Mouse (Mus musculus) kidney, embryonic 15.5 days (tissue): ENCODE measurements at regions not wholly inside any gene's neighbourhood (a gene's known extent, or its start where the extent isn't known, plus 50 kb on each side); places are given as distances from the start of the nearest gene placed in this dataset.

Experiments
- ATAC-seq: fragments of 200-750 bp; cut with Nextera tagmentation; replicated peaks from 2 replicates; pipeline ENCODE4 v1.8.0; 2017; ENCODE audit warnings: moderate TSS enrichment; ENCODE audit not compliant: low FRiP score
- H3K27ac ChIP-seq: fragments of 300-500 bp; sonication (generic); 2 replicates; pipeline ENCODE4 v1.5.1; 2015; ENCODE audit warnings: mild to moderate bottlenecking, inconsistent platforms
- H3K27me3 ChIP-seq: fragments of 300-500 bp; sonication (generic); 2 replicates; pipeline ENCODE4 v1.6.1; 2015; ENCODE audit warnings: inconsistent platforms
- H3K36me3 ChIP-seq: fragments of 300-500 bp; sonication (generic); 2 replicates; pipeline ENCODE4 v1.6.1; 2015; ENCODE audit warnings: inconsistent platforms
- H3K4me1 ChIP-seq: fragments of 300-500 bp; sonication (generic); 2 replicates; pipeline ENCODE4 v1.6.1; 2015; ENCODE audit warnings: inconsistent platforms
- H3K4me2 ChIP-seq: fragments of 300-500 bp; sonication (generic); 2 replicates; pipeline ENCODE4 v1.6.1; 2015; ENCODE audit warnings: moderate library complexity, mild to moderate bottlenecking, inconsistent platforms
- H3K4me3 ChIP-seq: fragments of 300-500 bp; sonication (generic); replicated peaks from 2 replicates; pipeline ENCODE4 v1.5.1; 2015; ENCODE audit warnings: mild to moderate bottlenecking, inconsistent platforms
- H3K9ac ChIP-seq: fragments of 300-500 bp; sonication (generic); 2 replicates; pipeline ENCODE4 v1.6.1; 2015; ENCODE audit warnings: mild to moderate bottlenecking, inconsistent platforms
- H3K9me3 ChIP-seq: fragments of 300-500 bp; sonication (generic); replicated peaks from 2 replicates; pipeline ENCODE4 v1.6.1; 2016; ENCODE audit warnings: inconsistent platforms
- WGBS: fragments of 180-500 bp; shearing (Covaris S2); methylation state at CpG from one replicate; pipeline ENCODE4 v1.1.7; 2015; ENCODE audit warnings: mixed read lengths; 5-methylcytosine and 5-hydroxymethylcytosine counted together

DNA sequence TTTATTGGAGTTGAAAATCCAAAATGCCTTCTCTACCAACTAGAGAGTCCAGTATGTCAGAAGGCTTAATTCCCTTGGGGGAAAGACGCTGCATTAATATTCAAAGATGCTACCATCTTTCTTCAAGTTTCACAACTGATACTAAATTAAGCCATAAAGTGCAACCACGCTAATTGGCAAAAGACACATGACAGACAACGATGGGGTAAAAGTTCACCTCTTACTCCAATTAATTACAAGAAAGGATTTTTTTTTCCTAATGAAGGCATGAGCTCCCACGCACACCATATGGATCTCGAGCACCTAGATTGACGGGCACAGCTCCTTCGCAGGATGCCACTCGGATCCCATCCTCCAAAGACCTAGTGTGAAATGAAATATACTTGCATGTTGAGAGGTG, 311.5 kb upstream of the Castor2 start:
- WGBS, result 61% methylated on average over 8 of the region's 8 CpGs
- Histone ChIP-seq H3K36me3 (no peaks in the 10 kb centered on the region), H3K27me3 (no peaks in the 10 kb centered on the region), H3K27ac (no peak overlapping the region), H3K4me1 (0 out of 2 replicates have a peak, but pooled peaks cover 3% of the 10 kb centered on the region), H3K9ac (no peak overlapping the region), H3K4me2 (no peak overlapping the region), H3K4me3 (no peak overlapping the region), H3K9me3 (no peaks in the 10 kb centered on the region)
- ATAC-seq, result no peak

DNA sequence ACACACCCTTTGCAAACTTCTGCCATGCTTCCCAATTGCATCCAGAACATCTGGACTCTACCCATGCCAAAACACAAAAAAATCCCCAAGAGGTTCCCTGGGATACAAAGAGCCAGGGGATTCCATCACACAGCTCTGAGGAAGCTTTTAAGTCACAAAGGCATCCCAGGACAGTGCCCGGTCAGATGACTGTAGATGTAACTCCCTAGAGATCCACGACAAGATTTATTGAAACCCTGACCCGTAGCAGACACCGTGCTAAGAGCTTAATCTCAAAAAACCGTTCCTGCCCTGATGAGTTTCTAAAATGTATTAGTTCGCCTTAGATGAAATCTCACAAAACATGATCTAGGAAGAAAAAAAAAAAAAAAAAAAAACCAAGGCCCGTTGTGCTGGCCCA, 312.0 kb upstream of the Castor2 start:
- no peak overlapping the region for H3K4me2 ChIP-seq
- H3K9me3 ChIP-seq, result no peaks in the 10 kb centered on the region
- ATAC-seq, result no peak
- 0 out of 2 replicates have a peak, but pooled peaks cover 3% of the 10 kb centered on the region for H3K4me1 ChIP-seq
- H3K36me3 ChIP-seq, result no peaks in the 10 kb centered on the region
- WGBS, result 36% methylated on average over 7 of the region's 7 CpGs
- H3K4me3 ChIP-seq, result no peak overlapping the region
- H3K27ac ChIP-seq, result no peak overlapping the region
- no peaks in the 10 kb centered on the region for H3K27me3 ChIP-seq
- H3K9ac ChIP-seq, result no peak overlapping the region

- ATAC-seq, result no peak
- no peaks in the 10 kb centered on the region for H3K9me3 ChIP-seq
- no peak overlapping the region for H3K9ac ChIP-seq
- H3K27me3 ChIP-seq, result no peaks in the 10 kb centered on the region
- no peak overlapping the region for H3K4me2 ChIP-seq
- no peak overlapping the region for H3K27ac ChIP-seq
- H3K4me1 ChIP-seq, result no peaks in the 10 kb centered on the region
- no peak overlapping the region for H3K4me3 ChIP-seq
- H3K36me3 ChIP-seq, result no peaks in the 10 kb centered on the region
Observed at GRCm38 (mm10) chr5:133776591-133776990, 322.9 kb upstream of the Castor2 start.

DNA sequence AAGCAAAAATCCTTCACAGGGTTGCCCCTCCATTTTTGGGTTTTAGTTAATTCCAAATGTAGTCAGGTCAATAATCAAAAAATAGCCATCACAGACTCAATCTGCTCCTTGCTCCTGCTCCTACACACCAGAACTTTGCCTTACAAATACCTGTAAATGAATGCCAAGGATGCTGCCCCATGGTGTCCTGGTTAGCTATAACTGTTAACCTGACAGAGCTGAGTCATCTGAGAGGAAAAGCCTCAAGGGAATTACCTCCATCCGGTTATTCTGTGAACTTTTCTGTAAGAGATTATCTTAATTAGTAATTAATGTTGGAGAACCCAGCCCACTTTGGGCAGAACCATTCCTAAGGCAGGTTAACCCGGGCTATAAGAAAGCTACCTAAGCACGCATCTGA, 325.4 kb upstream of the Castor2 start:
- Histone ChIP-seq H3K4me1 (no peaks in the 10 kb centered on the region), H3K9me3 (no peaks in the 10 kb centered on the region), H3K9ac (no peak overlapping the region), H3K36me3 (no peaks in the 10 kb centered on the region), H3K27me3 (no peaks in the 10 kb centered on the region), H3K4me2 (no peak overlapping the region), H3K27ac (no peak overlapping the region), H3K4me3 (no peak overlapping the region)
- ATAC-seq, result no peak
- WGBS, result 83% methylated on average over 3 of the region's 3 CpGs

GRCm38 (mm10) chr5:133768856-133769255, 330.7 kb upstream of the Castor2 start:
- WGBS, result 78% methylated on average over 2 of the region's 2 CpGs

DNA sequence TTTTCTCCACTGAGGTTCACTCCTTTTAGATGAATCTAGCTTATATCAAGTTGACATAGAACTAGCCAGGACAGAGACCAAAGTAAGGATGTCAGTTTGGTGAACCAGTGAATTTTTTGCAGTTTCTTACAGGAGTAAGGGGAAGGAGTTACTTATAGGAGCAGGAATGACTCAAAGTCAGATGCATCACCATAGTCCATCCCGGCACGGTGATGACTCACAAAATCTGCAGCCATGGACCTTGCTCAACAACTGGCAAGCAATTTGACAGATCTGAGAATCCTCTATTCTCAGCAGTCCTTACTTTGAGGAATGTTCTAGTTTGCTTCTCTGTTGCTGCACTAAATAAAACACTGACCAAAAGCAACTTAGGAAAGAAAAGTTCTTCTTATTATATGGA, 341.7 kb upstream of the Castor2 start:
- no peaks in the 10 kb centered on the region for H3K9me3 ChIP-seq
- H3K27me3 ChIP-seq, result no peaks in the 10 kb centered on the region
- no peak overlapping the region for H3K9ac ChIP-seq
- no peak for ATAC-seq
- WGBS, result 94% methylated on average over 2 of the region's 2 CpGs
- no peak overlapping the region for H3K4me2 ChIP-seq
- 0 out of 2 replicates have a peak, but pooled peaks cover 5% of the 10 kb centered on the region for H3K4me1 ChIP-seq
- H3K4me3 ChIP-seq, result no peak overlapping the region
- no peaks in the 10 kb centered on the region for H3K36me3 ChIP-seq
- H3K27ac ChIP-seq, result no peak overlapping the region

More at GRCm38 (mm10) chr5:133768856-133769255, 330.7 kb upstream of the Castor2 start:
- Histone ChIP-seq H3K4me2 (no peak overlapping the region), H3K9ac (no peak overlapping the region), H3K4me3 (no peak overlapping the region), H3K27me3 (no peaks in the 10 kb centered on the region), H3K4me1 (no peaks in the 10 kb centered on the region), H3K9me3 (no peaks in the 10 kb centered on the region), H3K36me3 (no peaks in the 10 kb centered on the region), H3K27ac (no peak overlapping the region)
- no peak for ATAC-seq

DNA sequence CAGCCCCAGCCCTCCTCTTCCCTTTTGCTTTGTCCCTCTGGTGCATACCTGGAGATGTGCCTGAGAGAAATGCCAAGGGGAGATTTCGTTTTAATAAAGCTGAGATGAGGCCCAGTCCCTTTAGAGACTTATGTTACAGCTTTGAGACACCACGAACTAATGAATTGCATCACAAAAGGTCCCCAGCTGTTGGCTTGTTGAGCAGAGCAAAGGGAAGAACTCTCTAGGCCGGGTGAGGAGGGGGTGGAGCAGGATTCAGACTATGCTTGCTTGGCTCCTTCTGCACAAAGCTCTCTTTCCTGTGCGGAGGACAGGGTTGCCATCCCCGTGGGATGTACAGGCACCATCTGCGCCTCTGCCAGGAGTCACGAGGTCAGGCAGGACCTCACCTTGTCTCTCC, 345.3 kb upstream of the Castor2 start:
- ATAC-seq, result no peak
- Histone ChIP-seq H3K9me3 (no peaks in the 10 kb centered on the region), H3K36me3 (no peaks in the 10 kb centered on the region), H3K9ac (no peak overlapping the region), H3K27me3 (no peaks in the 10 kb centered on the region), H3K4me2 (no peak overlapping the region), H3K4me1 (0 out of 2 replicates have a peak, but pooled peaks cover 5% of the 10 kb centered on the region), H3K27ac (no peak overlapping the region), H3K4me3 (no peak overlapping the region)
- WGBS, result 16% methylated on average over 7 of the region's 7 CpGs

DNA sequence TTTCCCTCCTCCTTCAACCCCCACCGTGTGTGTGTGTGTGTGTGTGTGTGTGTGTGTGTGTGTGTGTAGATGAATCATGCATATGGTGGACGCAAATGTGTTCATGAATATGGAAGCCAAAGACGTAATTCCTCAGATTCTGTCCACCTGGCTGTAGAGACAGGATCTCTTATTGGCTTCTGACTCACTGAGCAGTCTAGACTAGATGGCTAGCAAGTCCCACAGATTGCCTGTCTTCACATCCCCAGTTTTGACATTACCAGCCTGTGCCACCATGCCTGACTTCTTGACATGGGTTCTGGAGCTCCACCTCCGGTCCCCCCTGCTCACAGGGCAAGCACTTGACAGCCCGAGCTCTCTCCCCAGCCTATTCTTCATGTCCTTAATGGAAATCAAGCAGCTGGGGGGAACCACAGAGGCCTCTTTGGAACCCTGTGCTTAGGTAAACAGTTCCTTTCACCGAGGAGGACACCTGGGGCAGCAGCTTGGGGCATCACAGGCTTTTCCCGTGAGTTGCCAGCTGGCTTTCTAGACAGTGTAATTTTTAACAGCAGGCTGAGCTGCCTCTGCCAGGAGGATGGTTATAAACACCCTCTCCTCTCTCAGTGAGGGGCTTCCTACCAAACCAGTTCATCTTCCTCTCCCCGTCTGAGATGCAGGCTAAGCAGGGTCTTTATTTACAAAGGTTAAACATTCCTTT, 345.9 kb upstream of the Castor2 start:
- H3K4me1 ChIP-seq, result 0 out of 2 replicates have a peak, but pooled peaks cover 5% of the 10 kb centered on the region
- H3K27ac ChIP-seq, result no peak overlapping the region
- no peak for ATAC-seq
- H3K9ac ChIP-seq, result no peak overlapping the region
- H3K9me3 ChIP-seq, result no peaks in the 10 kb centered on the region
- H3K4me2 ChIP-seq, result no peak overlapping the region
- no peak overlapping the region for H3K4me3 ChIP-seq
- H3K36me3 ChIP-seq, result no peaks in the 10 kb centered on the region
- H3K27me3 ChIP-seq, result no peaks in the 10 kb centered on the region
- WGBS, result 44% methylated on average over 8 of the region's 8 CpGs

DNA sequence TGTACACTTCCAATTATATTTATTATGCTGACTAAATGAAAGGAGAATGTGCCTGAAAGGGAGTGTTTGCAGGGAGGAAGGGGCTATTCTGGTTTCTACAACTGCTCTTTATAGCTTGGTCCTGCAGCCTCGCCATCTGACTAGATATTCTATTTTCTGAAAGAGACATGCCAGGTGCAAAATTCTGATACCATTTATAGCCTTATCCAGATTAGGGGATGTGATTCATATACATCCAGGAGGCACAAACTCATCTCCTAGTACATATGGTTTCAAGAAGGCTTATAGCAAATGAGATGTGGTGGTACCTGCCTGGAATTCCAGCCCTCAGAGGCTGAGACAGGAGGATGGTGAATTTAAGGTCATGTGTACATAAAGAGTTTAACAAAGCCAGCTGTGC, 352.6 kb upstream of the Castor2 start:
- Histone ChIP-seq H3K4me3 (no peak overlapping the region), H3K4me1 (no peaks in the 10 kb centered on the region), H3K4me2 (no peak overlapping the region), H3K9me3 (no peaks in the 10 kb centered on the region), H3K36me3 (no peaks in the 10 kb centered on the region), H3K27me3 (no peaks in the 10 kb centered on the region), H3K27ac (no peak overlapping the region), H3K9ac (no peak overlapping the region)
- no peak for ATAC-seq
- WGBS, result 77% methylated on average over 1 of the region's 1 CpGs

DNA sequence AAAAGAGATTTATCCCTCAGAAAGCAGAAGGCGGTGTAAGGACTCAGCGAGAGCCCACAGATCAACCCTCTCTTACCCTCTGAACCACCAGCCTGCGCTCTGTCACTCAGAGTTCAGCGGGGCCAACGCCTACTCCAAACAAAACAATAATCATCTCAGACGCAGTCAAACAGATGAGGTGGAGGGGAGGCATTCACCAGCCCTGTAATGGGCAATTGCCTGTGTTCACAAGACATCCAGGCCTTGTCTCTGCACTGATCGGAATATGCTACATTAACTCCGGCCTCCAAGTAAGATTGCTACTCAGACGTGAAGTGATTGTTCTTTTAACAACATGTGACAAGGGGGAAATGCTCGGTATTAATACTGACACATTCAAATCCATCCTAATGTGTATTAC, 353.1 kb upstream of the Castor2 start:
- Histone ChIP-seq H3K9me3 (no peaks in the 10 kb centered on the region), H3K27me3 (no peaks in the 10 kb centered on the region), H3K36me3 (no peaks in the 10 kb centered on the region), H3K9ac (no peak overlapping the region), H3K4me2 (no peak overlapping the region), H3K27ac (no peak overlapping the region), H3K4me1 (no peaks in the 10 kb centered on the region), H3K4me3 (no peak overlapping the region)
- no peak for ATAC-seq
- WGBS, result 43% methylated on average over 10 of the region's 10 CpGs

DNA sequence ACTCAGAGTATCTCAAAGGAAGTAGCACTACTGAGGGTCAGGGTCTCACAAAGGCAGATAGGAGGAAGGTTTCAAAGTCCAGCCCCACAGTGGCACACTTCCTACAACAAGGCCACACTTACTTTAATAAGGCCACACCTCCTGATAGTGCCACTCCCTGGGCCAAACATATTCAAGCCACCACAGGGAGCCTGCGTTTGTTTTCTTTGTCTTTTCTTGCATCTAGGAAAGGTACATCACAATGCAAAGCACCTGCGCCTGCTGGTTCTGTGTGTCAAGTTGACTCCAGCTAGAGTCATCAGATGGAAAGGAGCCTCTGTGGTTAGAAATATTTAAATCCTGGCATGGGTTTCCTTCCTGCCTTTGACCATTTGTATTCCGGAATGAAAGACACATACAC, 355.4 kb upstream of the Castor2 start:
- Histone ChIP-seq H3K9ac (no peak overlapping the region), H3K27me3 (no peaks in the 10 kb centered on the region), H3K4me2 (no peak overlapping the region), H3K36me3 (no peaks in the 10 kb centered on the region), H3K4me3 (no peak overlapping the region), H3K27ac (no peak overlapping the region), H3K4me1 (no peaks in the 10 kb centered on the region), H3K9me3 (no peaks in the 10 kb centered on the region)
- 86% methylated on average over 3 of the region's 3 CpGs for WGBS
- ATAC-seq, result no peak

GRCm38 (mm10) chr5:133743606-133744005, 355.9 kb upstream of the Castor2 start:
- 84% methylated on average over 2 of the region's 2 CpGs for WGBS
- Histone ChIP-seq H3K9ac (no peak overlapping the region), H3K9me3 (no peaks in the 10 kb centered on the region), H3K27me3 (no peaks in the 10 kb centered on the region), H3K36me3 (no peaks in the 10 kb centered on the region), H3K4me2 (no peak overlapping the region), H3K27ac (no peak overlapping the region), H3K4me1 (no peaks in the 10 kb centered on the region), H3K4me3 (no peak overlapping the region)
- ATAC-seq, result no peak

DNA sequence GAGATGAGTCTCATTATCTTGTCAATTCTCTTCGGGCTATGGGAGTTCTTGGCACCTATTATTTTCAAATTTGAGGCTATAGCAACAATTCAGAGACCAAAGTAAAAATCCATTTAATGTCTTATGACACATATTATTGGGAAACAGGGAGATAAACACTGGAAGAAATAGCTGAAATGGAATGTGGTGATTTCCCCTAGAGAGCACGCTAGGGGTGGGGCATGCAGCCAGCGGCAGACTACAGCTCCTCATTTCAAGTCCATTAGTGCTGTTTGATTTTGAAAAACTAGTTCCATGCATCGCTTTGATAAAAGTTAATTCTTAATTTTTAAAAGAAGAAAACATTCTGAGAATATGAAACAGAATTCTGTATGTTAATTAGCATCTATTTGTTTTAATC, 367.6 kb upstream of the Castor2 start:
- no peak overlapping the region for H3K4me3 ChIP-seq
- H3K27ac ChIP-seq, result no peak overlapping the region
- H3K36me3 ChIP-seq, result no peaks in the 10 kb centered on the region
- H3K9ac ChIP-seq, result no peak overlapping the region
- WGBS, result 89% methylated on average over 4 of the region's 4 CpGs
- no peaks in the 10 kb centered on the region for H3K27me3 ChIP-seq
- H3K9me3 ChIP-seq, result no peaks in the 10 kb centered on the region
- H3K4me1 ChIP-seq, result no peaks in the 10 kb centered on the region
- H3K4me2 ChIP-seq, result no peak overlapping the region
- no peak for ATAC-seq
